Mouse (Mus musculus) liver, postnatal 0 days (tissue): Measurements from ENCODE around the gene Meis3.

Source experiments
- CTCF ChIP-seq: sonication (generic); IDR thresholded peaks from 2 replicates; pipeline ENCODE4 v1.5.1; 2016; ENCODE audit warnings: antibody characterized with exemption, low read depth
- EP300 ChIP-seq: IDR thresholded peaks from 2 replicates; pipeline ENCODE4 v1.6.1; 2016; ENCODE audit warnings: antibody characterized with exemption, low read depth, mild to moderate bottlenecking

- TF ChIP-seq CTCF, result no peak
- TF ChIP-seq EP300, result no peak
These were observed 46.5 kb upstream of the Meis3 start for GRCm38 (mm10) chr7:16128344-16128743.
